Comparison of ENCODE assay signal across 8 mouse cellular contexts in genomic region chr17:56275842-56276480, GRCm38 (mm10). TPM values are rescaled to one million over a fixed set of nuclear protein-coding genes. Genes with fewer than 3 reads are reported as not detected.
DNase-seq lines count a peak whose midpoint lies in the region; ATAC-seq lines count a peak whose summit lies in the region.

No protein-coding gene starts in this region.

- peak overlapping the region; percentile 77 for H3K9ac ChIP-seq in kidney, embryonic 16.5 days (replicated peaks; ENCODE audit: low read length)
- peak overlapping the region; percentile 68 for H3K9ac ChIP-seq in midbrain, embryonic 16.5 days (ENCODE audit: low read depth, low read length)

- peaks cover 55% of the 10 kb centered on the region for H3K4me1 ChIP-seq in heart, embryonic 10.5 days
- peaks cover 24% of the 10 kb centered on the region for H3K4me1 ChIP-seq in kidney, embryonic 16.5 days (ENCODE audit: insufficient read depth, low read length)
- peaks cover 9% of the 10 kb centered on the region for H3K4me1 ChIP-seq in midbrain, embryonic 16.5 days (ENCODE audit: control insufficient read depth, insufficient read depth, low read length)

- DNase-seq in frontal cortex, postnatal 36 days (ENCODE audit: low spot score in 2 of 2) = no peak
- peak; percentile 29 for DNase-seq in ZHBTc4 (ENCODE audit: low read depth, low spot score)
- DNase-seq in heart, embryonic 10.5 days (ENCODE audit: low spot score) = no peak
- no peak for DNase-seq in thymus, postnatal 4 days
- no peak for DNase-seq in cerebellum, postnatal 25 days

- peak overlapping the region; percentile 89 for H3K27ac ChIP-seq in heart, embryonic 10.5 days
- peak overlapping the region; percentile 86 for H3K27ac ChIP-seq in kidney, embryonic 16.5 days (ENCODE audit: low read length)
- no peak overlapping the region; the same call in 1 of the 2 replicates for H3K27ac ChIP-seq in midbrain, embryonic 16.5 days (ENCODE audit: low read length)

- 14% methylated on average over 5 of the region's 5 CpGs for WGBS in heart, embryonic 10.5 days
- 23% methylated on average over 5 of the region's 5 CpGs for WGBS in kidney, embryonic 16.5 days
- 34% methylated on average over 5 of the region's 5 CpGs for WGBS in midbrain, embryonic 16.5 days

- H3K27me3 ChIP-seq in heart, embryonic 10.5 days (ENCODE audit: insufficient read depth, poor library complexity, severe bottlenecking) = no peaks in the 10 kb centered on the region
- no peaks in the 10 kb centered on the region for H3K27me3 ChIP-seq in kidney, embryonic 16.5 days (ENCODE audit: insufficient read depth, low read length)
- H3K27me3 ChIP-seq in midbrain, embryonic 16.5 days (ENCODE audit: control insufficient read depth, insufficient read depth, low read depth, low read length) = no peaks in the 10 kb centered on the region

- no peaks in the 10 kb centered on the region for H3K9me3 ChIP-seq in heart, embryonic 10.5 days
- H3K9me3 ChIP-seq in kidney, embryonic 16.5 days (ENCODE audit: low read length) = no peaks in the 10 kb centered on the region
- H3K9me3 ChIP-seq in midbrain, embryonic 16.5 days (replicated peaks; ENCODE audit: control insufficient read depth, low read length, poor library complexity, severe bottlenecking) = no peaks in the 10 kb centered on the region

- peak; percentile 22; the same call in 1 of the 2 replicates for ATAC-seq in frontal cortex, adult (ENCODE audit: low TSS enrichment)
- ATAC-seq in kidney, embryonic 16.5 days (ENCODE audit: low FRiP score, low TSS enrichment) = peak; percentile 44
- peak; percentile 2; the same call in 1 of the 2 replicates for ATAC-seq in midbrain, embryonic 16.5 days

- H3K4me2 ChIP-seq in kidney, embryonic 16.5 days (replicated peaks; ENCODE audit: low read depth, low read length) = peak overlapping the region; percentile 74
- peak overlapping the region; percentile 88 for H3K4me2 ChIP-seq in midbrain, embryonic 16.5 days (ENCODE audit: low read length)

- H3K4me3 ChIP-seq in heart, embryonic 10.5 days = peak overlapping the region; percentile 67
- peak overlapping the region; percentile 70 for H3K4me3 ChIP-seq in kidney, embryonic 16.5 days (ENCODE audit: low read length)
- H3K4me3 ChIP-seq in midbrain, embryonic 16.5 days (ENCODE audit: low read depth, low read length) = peak overlapping the region; percentile 45

- H3K36me3 ChIP-seq in heart, embryonic 10.5 days = peaks cover 58% of the 10 kb centered on the region
- H3K36me3 ChIP-seq in kidney, embryonic 16.5 days (ENCODE audit: insufficient read depth, low read length) = peaks cover 26% of the 10 kb centered on the region; the same call in 1 of the 2 replicates
- no peaks in the 10 kb centered on the region for H3K36me3 ChIP-seq in midbrain, embryonic 16.5 days (ENCODE audit: control insufficient read depth, insufficient read depth, low read length)

RNA-seq across cellular contexts. Expression of gene Ticam1, which starts 0.6 kb away (rescaled TPM):
- 6.8 and 9.5 TPM in 2 replicates for polyA plus RNA-seq in heart, embryonic 10.5 days (2016; fragmentation: Nextera tagmentation; extraction: Ambion mirVana)
- 7.3 and 10.3 TPM in 2 replicates for polyA plus RNA-seq in kidney, embryonic 16.5 days (2015; fragmentation: Nextera tagmentation; extraction: Ambion mirVana)
- polyA plus RNA-seq in midbrain, embryonic 16.5 days (2015; fragmentation: Nextera tagmentation; extraction: Ambion mirVana) = 1.3 TPM in 2 replicates

RNA-seq across cellular contexts. Expression of gene Plin3, which starts 16.7 kb away (rescaled TPM):
- polyA plus RNA-seq in heart, embryonic 10.5 days (2016; fragmentation: Nextera tagmentation; extraction: Ambion mirVana) = 81.7 and 93.2 TPM in 2 replicates
- polyA plus RNA-seq in kidney, embryonic 16.5 days (2015; fragmentation: Nextera tagmentation; extraction: Ambion mirVana) = 87.5 and 106 TPM in 2 replicates
- polyA plus RNA-seq in midbrain, embryonic 16.5 days (2015; fragmentation: Nextera tagmentation; extraction: Ambion mirVana) = 10.7 and 12.3 TPM in 2 replicates

RNA-seq across cellular contexts. Expression of gene Fem1a, which starts 19.4 kb away (rescaled TPM):
- 15.0 and 20.3 TPM in 2 replicates for polyA plus RNA-seq in heart, embryonic 10.5 days (2016; fragmentation: Nextera tagmentation; extraction: Ambion mirVana)
- 14.6 and 15.8 TPM in 2 replicates for polyA plus RNA-seq in kidney, embryonic 16.5 days (2015; fragmentation: Nextera tagmentation; extraction: Ambion mirVana)
- 15.5 and 18.2 TPM in 2 replicates for polyA plus RNA-seq in midbrain, embryonic 16.5 days (2015; fragmentation: Nextera tagmentation; extraction: Ambion mirVana)

RNA-seq across cellular contexts. Expression of gene Arrdc5, which starts 24.1 kb away (rescaled TPM):
- polyA plus RNA-seq in heart, embryonic 10.5 days (2016; fragmentation: Nextera tagmentation; extraction: Ambion mirVana) = not detected in 2 replicates
- polyA plus RNA-seq in kidney, embryonic 16.5 days (2015; fragmentation: Nextera tagmentation; extraction: Ambion mirVana) = not detected in 2 replicates
- polyA plus RNA-seq in midbrain, embryonic 16.5 days (2015; fragmentation: Nextera tagmentation; extraction: Ambion mirVana) = not detected in 2 replicates

RNA-seq across cellular contexts. Expression of gene Uhrf1, which starts 27.2 kb away (rescaled TPM):
- 136 and 163 TPM in 2 replicates for polyA plus RNA-seq in heart, embryonic 10.5 days (2016; fragmentation: Nextera tagmentation; extraction: Ambion mirVana)
- 170 and 179 TPM in 2 replicates for polyA plus RNA-seq in kidney, embryonic 16.5 days (2015; fragmentation: Nextera tagmentation; extraction: Ambion mirVana)
- 11.6 and 15.6 TPM in 2 replicates for polyA plus RNA-seq in midbrain, embryonic 16.5 days (2015; fragmentation: Nextera tagmentation; extraction: Ambion mirVana)
